Mouse (Mus musculus) bone marrow macrophage, adult 2 months (primary cell): ENCODE data around the gene Etfa. TPM values are rescaled to one million over a fixed set of nuclear protein-coding genes. Genes with fewer than 3 reads are reported as not detected.

Experiments
- H3K27ac ChIP-seq: 2 replicates; pipeline ENCODE4 v1.5.1; 2012; ENCODE audit warnings: low read depth, low read length; ENCODE audit not compliant: insufficient read depth
- H3K4me1 ChIP-seq: 2 replicates; pipeline ENCODE4 v1.6.1; 2012; ENCODE audit warnings: low read length; ENCODE audit not compliant: control insufficient read depth, insufficient read depth
- H3K4me3 ChIP-seq: 2 replicates; pipeline ENCODE4 v1.5.1; 2012; ENCODE audit warnings: mild to moderate bottlenecking, low read length, moderate library complexity; ENCODE audit not compliant: insufficient read depth
- CTCF ChIP-seq: IDR thresholded peaks from 2 replicates; pipeline ENCODE4 v1.5.1; 2012; ENCODE audit warnings: low read depth, mild to moderate bottlenecking, low read length, moderate library complexity
- POLR2A ChIP-seq: IDR thresholded peaks from 2 replicates; pipeline ENCODE4 v1.6.1; 2012; ENCODE audit warnings: mild to moderate bottlenecking, low read depth, low read length, borderline replicate concordance
- polyA plus RNA-seq: library from polyadenylated mRNA; stranded (reverse); fragments of >200 nt; gene quantifications from 2 replicates; pipeline ENCODE4 v1.2.4, GENCODE M21; 2012; ENCODE audit not compliant: missing spikeins, insufficient read depth, insufficient read length

Etfa gene
- 70.4 and 70.5 TPM in 2 replicates for polyA plus RNA-seq

- Histone ChIP-seq H3K4me1 (peaks cover 5% of the 10 kb centered on the region; the same call in 1 of the 2 replicates), H3K4me3 (peak within 1 kb of the TSS; percentile 94), H3K27ac (peak within 1 kb of the TSS; percentile 87)
- TF ChIP-seq CTCF (no peak), POLR2A (no peak)
These were observed at the start of gene Etfa for GRCm38 (mm10) chr9:55512027-55512543. Gene Etfa, minus strand, starts transcription at chr9:55512243.

GRCm38 (mm10) chr9:55560960-55561359 is 48.9 kb upstream of the Etfa start:
- no peak overlapping the region for H3K4me3 ChIP-seq
- no peak for TF ChIP-seq POLR2A

GRCm38 (mm10) chr9:55554986-55555385 is 42.9 kb upstream of the Etfa start:
- H3K4me1 ChIP-seq, result peaks cover 4% of the 10 kb centered on the region; the same call in 1 of the 2 replicates
- no peak overlapping the region for H3K4me3 ChIP-seq
- TF ChIP-seq POLR2A (no peak), CTCF (no peak)
- H3K27ac ChIP-seq, result no peak overlapping the region

More at GRCm38 (mm10) chr9:55560960-55561359, 48.9 kb upstream of the Etfa start:
- no peak overlapping the region for H3K27ac ChIP-seq
- H3K4me1 ChIP-seq, result no peaks in the 10 kb centered on the region

GRCm38 (mm10) chr9:55549302-55549890 is 37.4 kb upstream of the Etfa start:
- Histone ChIP-seq H3K27ac (no peak overlapping the region), H3K4me1 (no peaks in the 10 kb centered on the region; the same call in 1 of the 2 replicates), H3K4me3 (no peak overlapping the region)
- TF ChIP-seq POLR2A, result no peak
- TF ChIP-seq CTCF, result no peak

GRCm38 (mm10) chr9:55548871-55549270 is 36.8 kb upstream of the Etfa start:
- Histone ChIP-seq H3K4me1 (no peaks in the 10 kb centered on the region; the same call in 1 of the 2 replicates), H3K4me3 (no peak overlapping the region), H3K27ac (no peak overlapping the region)
- TF ChIP-seq CTCF, result no peak
- no peak for TF ChIP-seq POLR2A

GRCm38 (mm10) chr9:55546176-55547010 is 34.4 kb upstream of the Etfa start:
- Histone ChIP-seq H3K4me1 (no peaks in the 10 kb centered on the region; the same call in 1 of the 2 replicates), H3K4me3 (peak overlapping the region; percentile 36), H3K27ac (no peak overlapping the region)
- no peak for TF ChIP-seq CTCF

GRCm38 (mm10) chr9:55545556-55546175 is 33.6 kb upstream of the Etfa start:
- Histone ChIP-seq H3K4me1 (no peaks in the 10 kb centered on the region; the same call in 1 of the 2 replicates), H3K27ac (no peak overlapping the region), H3K4me3 (peak overlapping the region; percentile 36)
- TF ChIP-seq CTCF (no peak), POLR2A (no peak)

- no peak overlapping the region for H3K27ac ChIP-seq
- H3K4me3 ChIP-seq, result peak overlapping the region; percentile 34
- TF ChIP-seq POLR2A (no peak), CTCF (no peak)
- no peaks in the 10 kb centered on the region; the same call in 1 of the 2 replicates for H3K4me1 ChIP-seq
These were observed 33.0 kb upstream of the Etfa start for GRCm38 (mm10) chr9:55544861-55545555.

GRCm38 (mm10) chr9:55543703-55544401 is 31.8 kb upstream of the Etfa start:
- Histone ChIP-seq H3K4me1 (no peaks in the 10 kb centered on the region; the same call in 1 of the 2 replicates), H3K27ac (no peak overlapping the region), H3K4me3 (peak overlapping the region; percentile 34)
- TF ChIP-seq POLR2A (no peak), CTCF (no peak)
